Mouse (Mus musculus) liver, embryonic 16.5 days (tissue): ENCODE results near the gene Fiz1. TPM values are rescaled to one million over a fixed set of nuclear protein-coding genes. Genes with fewer than 3 reads are reported as not detected.

Source experiments
- ATAC-seq: fragments of 200-750 bp; cut with Nextera tagmentation; 2 replicates; pipeline ENCODE4 v1.8.0; 2017; ENCODE audit warnings: low read depth, mild to moderate bottlenecking, moderate number of reproducible peaks, moderate library complexity
- H3K27ac ChIP-seq: fragments of 300-500 bp; sonication (generic); 2 replicates; pipeline ENCODE4 v1.5.1; 2014; ENCODE audit warnings: mild to moderate bottlenecking, low read length
- H3K27me3 ChIP-seq: fragments of 300-500 bp; sonication (generic); 2 replicates; pipeline ENCODE4 v1.6.1; 2014; ENCODE audit warnings: low read depth, low read length, mixed read lengths; ENCODE audit not compliant: control insufficient read depth, insufficient read depth
- H3K36me3 ChIP-seq: fragments of 300-500 bp; sonication (generic); 2 replicates; pipeline ENCODE4 v1.6.1; 2014; ENCODE audit warnings: mild to moderate bottlenecking; ENCODE audit not compliant: control insufficient read depth, insufficient read depth
- H3K4me1 ChIP-seq: fragments of 300-500 bp; sonication (generic); 2 replicates; pipeline ENCODE4 v1.6.1; 2014; ENCODE audit warnings: low read depth, low read length, mixed read lengths; ENCODE audit not compliant: control insufficient read depth
- H3K4me2 ChIP-seq: fragments of 300-500 bp; sonication (generic); 2 replicates; pipeline ENCODE4 v1.6.1; 2014; ENCODE audit warnings: low read depth, low read length, mixed read lengths
- H3K4me3 ChIP-seq: fragments of 300-500 bp; sonication (generic); 2 replicates; pipeline ENCODE4 v1.5.1; 2014; ENCODE audit warnings: low read depth, mild to moderate bottlenecking, low read length
- H3K9ac ChIP-seq: fragments of 300-500 bp; sonication (generic); 2 replicates; pipeline ENCODE4 v1.6.1; 2014; ENCODE audit warnings: low read depth, low read length
- H3K9me3 ChIP-seq: fragments of 300-500 bp; sonication (generic); replicated peaks from 2 replicates; pipeline ENCODE4 v1.6.1; 2016; ENCODE audit warnings: low read length; ENCODE audit not compliant: control insufficient read depth
- WGBS: fragments of 180-500 bp; shearing (Covaris S2); extraction: QIAGEN DNeasy Blood & Tissue Kit; methylation state at CpG from one replicate; pipeline ENCODE4 v1.1.7; 2014; ENCODE audit not compliant: insufficient replicate concordance; 5-methylcytosine and 5-hydroxymethylcytosine counted together
- polyA plus RNA-seq: library from polyadenylated mRNA; unstranded; fragments of >200 nt; fragmentation: Nextera tagmentation; extraction: Ambion mirVana; gene quantifications from 2 replicates; pipeline ENCODE4 v1.2.1, GENCODE M21; 2015

The Fiz1 gene
- polyA plus RNA-seq, 1 experiment from 2014 or later = 12.5 TPM

DNA sequence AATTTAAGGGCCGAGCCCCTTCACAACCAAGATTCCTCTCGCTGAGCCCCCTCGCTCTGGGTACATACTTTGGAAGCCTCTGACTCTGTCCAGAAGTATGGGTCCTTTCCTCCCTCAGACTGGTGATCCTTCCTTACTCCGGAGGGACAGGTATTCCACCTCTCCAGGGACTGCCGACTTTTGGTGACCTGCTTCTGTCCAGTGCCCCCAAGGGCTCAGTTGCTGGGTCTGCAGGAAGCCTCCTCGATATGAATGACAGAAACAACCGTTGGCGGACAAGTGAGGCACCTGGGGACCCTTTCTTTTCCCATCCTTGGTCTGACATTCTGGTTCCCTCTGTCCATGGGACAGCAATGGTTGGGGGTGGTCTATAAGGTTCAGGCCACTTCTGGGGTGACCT lies 42.9 kb upstream of the Fiz1 start:
- Histone ChIP-seq H3K9me3 (no peaks in the 10 kb centered on the region), H3K4me2 (no peak overlapping the region), H3K27ac (no peak overlapping the region), H3K27me3 (peaks cover 62% of the 10 kb centered on the region), H3K9ac (no peak overlapping the region), H3K4me3 (no peak overlapping the region), H3K4me1 (peaks cover 10% of the 10 kb centered on the region), H3K36me3 (no peaks in the 10 kb centered on the region)
- WGBS = 26% methylated on average over 8 of the region's 8 CpGs
- ATAC-seq = no peak

DNA sequence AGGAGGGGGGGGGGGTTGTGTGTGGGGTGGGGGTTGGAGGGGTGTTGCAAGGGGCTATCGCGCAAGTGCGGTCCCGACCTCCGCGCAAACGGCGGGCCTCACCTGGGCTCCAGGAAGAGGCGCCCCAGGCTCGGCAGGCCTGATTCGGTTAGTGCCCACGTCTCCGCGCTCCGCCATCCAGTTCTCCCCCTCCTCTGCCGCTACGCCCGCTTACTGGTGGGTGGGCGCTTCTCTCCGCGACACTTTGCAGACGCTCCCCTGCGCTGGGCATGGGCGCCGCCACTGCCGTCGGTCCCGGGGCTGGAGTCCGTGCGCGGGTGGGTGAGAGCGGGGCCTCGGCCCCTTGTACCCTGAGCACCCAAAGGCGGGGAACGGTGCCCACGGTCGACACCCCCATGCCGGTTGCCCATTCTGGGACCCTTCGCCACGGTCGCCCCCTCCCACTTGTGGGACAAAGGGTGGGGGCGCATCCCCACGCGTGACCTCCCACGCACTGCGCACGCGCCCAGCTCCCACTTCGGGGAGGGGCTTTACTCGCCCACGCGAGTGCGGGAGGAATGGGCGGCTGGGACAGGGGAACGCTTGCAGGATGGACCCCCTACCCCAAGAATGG lies 42.3 kb upstream of the Fiz1 start:
- H3K27ac ChIP-seq = no peak overlapping the region
- peaks cover 13% of the 10 kb centered on the region for H3K4me1 ChIP-seq
- H3K36me3 ChIP-seq = no peaks in the 10 kb centered on the region
- H3K9ac ChIP-seq = no peak overlapping the region
- H3K27me3 ChIP-seq = peaks cover 68% of the 10 kb centered on the region
- no peak for ATAC-seq
- peak overlapping the region; percentile 32 for H3K4me3 ChIP-seq
- 7% methylated on average over 49 of the region's 55 CpGs for WGBS
- peak overlapping the region; percentile 38 for H3K4me2 ChIP-seq
- H3K9me3 ChIP-seq = no peaks in the 10 kb centered on the region

DNA sequence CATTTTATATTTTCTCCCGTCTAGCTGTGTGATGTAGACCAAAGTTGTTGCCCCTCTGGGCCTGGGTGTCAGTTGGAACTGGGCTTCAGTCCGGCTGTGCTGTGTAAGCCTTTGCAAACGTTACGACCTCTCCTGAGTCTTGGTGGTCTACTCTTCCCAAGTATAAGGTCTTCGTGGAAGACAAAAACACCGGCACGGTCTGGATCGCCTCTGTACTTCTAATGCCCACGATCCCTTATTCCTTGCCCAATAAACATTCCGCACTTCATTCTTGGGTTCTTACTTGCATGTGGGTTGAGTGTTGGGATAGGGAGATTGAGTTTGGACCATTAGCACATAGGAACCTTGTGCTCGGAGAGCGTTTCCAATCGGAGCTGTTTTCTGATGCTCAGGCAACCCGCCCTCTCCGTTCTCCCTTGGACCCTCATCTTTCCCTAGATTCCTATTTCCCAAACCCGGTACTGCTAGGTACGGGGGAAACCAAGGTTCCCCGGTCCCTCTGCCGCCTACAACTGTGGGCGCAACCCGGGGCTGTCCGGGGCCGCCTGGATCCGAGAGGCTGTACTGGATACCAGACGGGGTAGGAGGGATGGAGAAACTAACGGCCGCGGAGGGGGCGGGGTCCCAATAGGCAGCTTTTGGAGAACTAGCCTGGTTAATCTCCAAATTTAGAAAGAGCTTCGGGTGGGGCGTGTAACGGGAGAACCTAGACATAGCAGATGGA lies 39.1 kb upstream of the Fiz1 start:
- Histone ChIP-seq H3K4me3 (peak overlapping the region; percentile 34), H3K36me3 (no peaks in the 10 kb centered on the region), H3K9ac (no peak overlapping the region), H3K4me1 (peaks cover 4% of the 10 kb centered on the region), H3K27ac (no peak overlapping the region), H3K4me2 (peak overlapping the region; percentile 28), H3K9me3 (no peaks in the 10 kb centered on the region), H3K27me3 (peaks cover 98% of the 10 kb centered on the region)
- WGBS = 9% methylated on average over 32 of the region's 32 CpGs
- ATAC-seq = no peak

GRCm38 (mm10) chr7:5052931-5053343 lies 38.4 kb upstream of the Fiz1 start:
- 3% methylated on average over 45 of the region's 45 CpGs for WGBS

GRCm38 (mm10) chr7:5052438-5052837 lies 37.9 kb upstream of the Fiz1 start:
- 4% methylated on average over 12 of the region's 12 CpGs for WGBS
- Histone ChIP-seq H3K4me1 (peaks cover 4% of the 10 kb centered on the region), H3K9ac (no peak overlapping the region), H3K4me3 (peak overlapping the region; percentile 62), H3K27me3 (peaks cover 89% of the 10 kb centered on the region), H3K4me2 (0 out of 2 replicates have a peak overlapping the region, but pooled peaks have one; percentile 4), H3K36me3 (no peaks in the 10 kb centered on the region), H3K9me3 (no peaks in the 10 kb centered on the region), H3K27ac (no peak overlapping the region)
- no peak for ATAC-seq

More at GRCm38 (mm10) chr7:5052931-5053343, 38.4 kb upstream of the Fiz1 start:
- H3K4me1 ChIP-seq = peaks cover 4% of the 10 kb centered on the region
- H3K9me3 ChIP-seq = no peaks in the 10 kb centered on the region
- H3K36me3 ChIP-seq = no peaks in the 10 kb centered on the region
- no peak overlapping the region for H3K9ac ChIP-seq
- H3K27me3 ChIP-seq = peaks cover 94% of the 10 kb centered on the region
- no peak overlapping the region for H3K27ac ChIP-seq
- ATAC-seq = no peak
- H3K4me2 ChIP-seq = 0 out of 2 replicates have a peak overlapping the region, but pooled peaks have one; percentile 4
- H3K4me3 ChIP-seq = peak overlapping the region; percentile 1; the same call in 1 of the 2 replicates

DNA sequence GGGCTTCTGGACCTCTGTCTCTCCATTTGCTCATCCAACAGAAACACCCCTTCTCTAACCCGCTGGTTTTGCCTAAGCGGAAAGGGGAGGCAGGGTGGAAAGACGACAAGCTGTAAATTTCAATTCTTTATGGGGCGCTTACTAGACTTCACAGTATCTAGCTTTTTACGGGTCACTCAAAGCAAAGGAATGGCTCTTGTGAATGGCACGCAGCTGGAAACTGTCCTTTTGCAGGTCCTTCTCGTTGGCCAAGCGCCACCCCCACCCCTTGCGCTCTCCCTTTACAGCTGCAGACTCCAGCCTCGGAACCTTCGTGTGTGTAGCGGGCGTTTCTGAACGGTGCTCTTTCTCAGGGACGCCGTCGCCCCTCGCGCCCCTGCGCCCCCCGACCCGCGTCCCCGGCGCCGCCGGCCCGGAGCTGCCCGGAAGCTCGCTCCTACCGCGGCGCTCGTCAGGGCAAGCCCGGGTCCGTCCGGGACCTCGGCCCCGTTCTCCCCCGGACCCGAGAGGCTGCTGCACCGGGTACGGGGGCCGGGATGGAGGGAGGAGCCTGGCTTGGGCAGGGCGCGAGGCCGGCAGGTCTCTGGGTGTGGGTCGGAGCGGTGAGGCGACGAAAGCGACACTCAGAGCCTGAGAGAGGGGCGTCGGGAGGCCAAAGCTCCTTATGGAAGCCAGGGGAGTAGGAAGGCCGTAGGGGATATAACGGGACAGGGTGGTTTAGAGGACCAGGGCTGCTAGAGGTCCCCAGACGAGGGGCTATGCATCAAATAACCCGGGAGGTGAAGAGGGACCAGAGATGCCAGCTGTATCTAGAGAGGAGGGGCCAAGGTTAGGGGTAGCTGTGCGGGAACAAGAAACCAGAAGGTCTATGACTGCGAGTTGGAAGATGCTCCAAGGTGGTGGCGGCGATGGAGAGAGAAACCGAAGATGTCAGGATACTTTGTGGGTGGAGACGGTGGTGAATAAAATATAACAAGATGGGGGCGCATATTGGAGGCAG lies 37.0 kb upstream of the Fiz1 start, which contains the start of gene Zfp580:
Gene Zfp580, plus strand, starts transcription at position 346 of the 1,000 bp plus-strand sequence.
- Histone ChIP-seq H3K27ac (no peak within 1 kb of the TSS), H3K4me1 (peaks cover 4% of the 10 kb centered on the region), H3K9ac (peak within 1 kb of the TSS; percentile 57), H3K9me3 (no peaks in the 10 kb centered on the region), H3K27me3 (peaks cover 79% of the 10 kb centered on the region), H3K4me2 (peak within 1 kb of the TSS; percentile 74), H3K36me3 (no peaks in the 10 kb centered on the region), H3K4me3 (peak within 1 kb of the TSS; percentile 62)
- ATAC-seq = peak; percentile 67
- WGBS = 2% methylated on average over 65 of the region's 65 CpGs

- no peak overlapping the region for H3K9ac ChIP-seq
- H3K9me3 ChIP-seq = no peaks in the 10 kb centered on the region
- no peak for ATAC-seq
- no peak overlapping the region for H3K27ac ChIP-seq
- H3K4me1 ChIP-seq = peaks cover 4% of the 10 kb centered on the region
- H3K27me3 ChIP-seq = peaks cover 37% of the 10 kb centered on the region
- no peaks in the 10 kb centered on the region for H3K36me3 ChIP-seq
- 12% methylated on average over 2 of the region's 2 CpGs for WGBS
- H3K4me2 ChIP-seq = no peak overlapping the region
- no peak overlapping the region for H3K4me3 ChIP-seq
Observed at GRCm38 (mm10) chr7:5047313-5047712, 32.8 kb upstream of the Fiz1 start.

GRCm38 (mm10) chr7:5046112-5046511 lies 31.6 kb upstream of the Fiz1 start:
- ATAC-seq = no peak
- Histone ChIP-seq H3K4me1 (no peaks in the 10 kb centered on the region), H3K4me2 (no peak overlapping the region), H3K9me3 (no peaks in the 10 kb centered on the region), H3K27ac (no peak overlapping the region), H3K4me3 (no peak overlapping the region), H3K36me3 (no peaks in the 10 kb centered on the region), H3K27me3 (peaks cover 25% of the 10 kb centered on the region), H3K9ac (no peak overlapping the region)
- WGBS = 59% methylated on average over 2 of the region's 2 CpGs
